Mouse (Mus musculus) B cell, adult (primary cell): ENCODE measurements around the gene Gm1993. TPM values are rescaled to one million over a fixed set of nuclear protein-coding genes. Genes with fewer than 3 reads are reported as not detected.

Experiments
- total RNA-seq: library from RNA; stranded (reverse); gene quantifications from 4 replicates; pipeline ENCODE4 v1.2.4, GENCODE M21; 2023; ENCODE audit not compliant: inconsistent age

Gm1993 gene
- not detected in 4 replicates for total RNA-seq

DNA sequence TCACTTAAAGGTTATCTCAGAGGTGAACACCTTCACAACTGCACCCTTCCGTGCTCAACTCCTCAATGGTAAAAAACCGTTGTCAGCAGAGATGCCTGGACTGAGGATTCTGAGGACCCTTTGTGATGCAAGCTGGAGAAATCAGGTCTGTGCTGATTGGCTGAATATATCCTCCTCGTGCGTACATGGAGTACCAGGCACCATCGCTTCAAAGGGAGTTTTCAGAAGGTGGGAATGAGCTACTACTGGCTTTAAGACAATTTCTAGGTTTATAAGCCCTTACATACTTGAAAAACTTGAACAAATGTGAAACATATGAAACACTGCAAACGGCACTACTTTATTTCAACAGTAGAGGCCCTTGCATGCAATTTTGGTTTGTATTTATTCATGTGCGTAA, at the start of gene Gm1993:
TSS of gene Gm1993 (minus strand) at position 101 of the 400 bp plus-strand sequence.

